Mouse (Mus musculus) ES-Bruce4 (cell line): ENCODE data around the gene Insr.

Experiments used
- CTCF ChIP-seq: IDR thresholded peaks from one replicate; pipeline ENCODE4 v1.8.1; 2011; ENCODE audit warnings: low read depth, low read length
- POLR2A ChIP-seq: IDR thresholded peaks from one replicate; pipeline ENCODE4 v1.8.1; 2011; ENCODE audit warnings: low read length; ENCODE audit not compliant: insufficient read depth

- TF ChIP-seq CTCF: no peak
- no peak for TF ChIP-seq POLR2A
These were observed 58.9 kb downstream of the Insr start for GRCm38 (mm10) chr8:3220502-3220901.
